Mouse (Mus musculus) cortical plate, adult 2 months (tissue): Measurements from ENCODE around the gene Gdf11.

Experiments used
- CTCF ChIP-seq: fragments of 200-500 bp; IDR thresholded peaks from 2 replicates; pipeline ENCODE4 v1.5.1; 2011; ENCODE audit warnings: mild to moderate bottlenecking, control low read depth, low read length; ENCODE audit not compliant: insufficient read depth; ENCODE audit errors: extremely low read depth
- POLR2A ChIP-seq: fragments of 200-500 bp; IDR thresholded peaks from 2 replicates; pipeline ENCODE4 v1.6.1; 2011; ENCODE audit warnings: mild to moderate bottlenecking, low read length, control low read depth; ENCODE audit not compliant: insufficient read depth; ENCODE audit errors: extremely low read depth

GRCm38 (mm10) chr10:128912268-128912667 is 20.8 kb upstream of the Gdf11 start:
- TF ChIP-seq POLR2A: no peak
- no peak for TF ChIP-seq CTCF
